Mouse (Mus musculus): ENCODE results near the gene Nr3c2. TPM values are rescaled to one million over a fixed set of nuclear protein-coding genes. Genes with fewer than 3 reads are reported as not detected.

Nr3c2 gene
- polyA plus RNA-seq, 1 experiment from 2014 or later = 1.6 TPM

DNA sequence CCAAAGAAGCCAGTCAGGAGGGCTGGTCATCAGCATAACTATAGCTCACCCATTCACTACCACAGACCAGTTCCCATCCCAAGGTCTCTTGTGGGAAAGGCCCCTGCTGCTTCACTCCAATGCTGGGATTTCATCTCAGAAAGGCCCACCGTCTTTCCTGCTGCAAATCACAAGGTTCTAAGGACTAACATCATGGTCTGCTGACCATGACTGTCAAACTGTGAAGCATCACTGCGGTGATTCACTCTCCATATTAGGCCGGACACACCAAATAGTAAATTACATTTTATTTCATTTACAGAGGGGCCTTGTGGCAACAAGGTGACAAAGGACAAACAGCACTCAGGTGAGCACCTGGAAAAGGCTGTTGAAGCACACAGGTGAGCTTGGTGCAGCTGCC is 350.9 kb downstream of the Nr3c2 start:
- peaks cover 43% of the 10 kb centered on the region for H3K36me3 ChIP-seq
- WGBS = 84% methylated on average over 3 of the region's 3 CpGs

DNA sequence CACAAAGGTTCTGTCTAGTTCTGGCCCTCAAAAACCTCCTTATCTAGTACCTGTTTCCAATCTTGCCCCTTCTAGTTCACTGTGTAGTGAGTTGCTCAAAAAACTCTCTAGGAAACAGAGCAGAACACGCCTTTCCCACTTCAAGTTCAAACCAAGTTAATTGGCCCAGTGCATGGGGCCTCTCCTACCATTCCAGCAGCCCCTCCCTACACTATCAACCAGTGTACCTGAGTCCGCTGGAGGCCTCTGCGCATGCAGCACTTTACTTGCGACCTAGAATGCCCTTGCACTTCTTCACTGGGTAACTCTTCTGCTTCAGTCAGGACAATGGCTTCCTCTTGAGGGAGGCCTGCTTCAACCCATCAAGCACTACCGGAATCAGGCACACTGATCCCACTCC is 351.9 kb downstream of the Nr3c2 start:
- no peak for ATAC-seq (ENCODE audit: insufficient number of reproducible peaks, low FRiP score)
- Histone ChIP-seq H3K36me3 (peaks cover 43% of the 10 kb centered on the region), H3K27ac (ENCODE audit: poor library complexity, severe bottlenecking) (no peak overlapping the region), H3K27me3 (replicated peaks) (no peaks in the 10 kb centered on the region), H3K4me1 (replicated peaks) (no peaks in the 10 kb centered on the region), H3K4me2 (no peak overlapping the region), H3K4me3 (no peak overlapping the region), H3K9ac (no peak overlapping the region), H3K9me3 (replicated peaks) (no peaks in the 10 kb centered on the region)
- WGBS = 88% methylated on average over 5 of the region's 5 CpGs

More for the DNA sequence above, 350.9 kb downstream of the Nr3c2 start:
- Histone ChIP-seq H3K4me1 (replicated peaks) (no peaks in the 10 kb centered on the region), H3K27me3 (replicated peaks) (no peaks in the 10 kb centered on the region), H3K4me2 (no peak overlapping the region), H3K9me3 (replicated peaks) (no peaks in the 10 kb centered on the region), H3K27ac (ENCODE audit: poor library complexity, severe bottlenecking) (no peak overlapping the region), H3K4me3 (no peak overlapping the region), H3K9ac (no peak overlapping the region)
- ATAC-seq (ENCODE audit: insufficient number of reproducible peaks, low FRiP score) = no peak

DNA sequence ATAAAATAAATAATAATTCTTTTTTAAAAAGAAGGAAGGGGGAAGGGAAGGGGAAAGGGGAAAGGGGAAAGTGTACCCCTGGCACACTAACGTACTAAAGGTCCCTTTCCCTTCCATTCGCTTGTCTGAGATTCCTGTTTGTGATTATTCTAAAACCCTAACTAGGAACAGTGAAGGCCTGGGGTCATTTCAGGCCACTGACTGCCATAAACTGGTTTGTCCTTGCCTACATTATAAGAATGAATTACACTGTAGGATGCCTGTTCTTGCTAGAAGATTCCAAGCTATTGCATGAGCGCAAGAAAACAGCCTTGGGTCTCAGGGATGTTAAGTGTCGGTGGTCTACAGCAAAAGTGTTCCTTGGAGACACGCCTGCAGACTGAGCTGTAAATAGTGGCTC is 355.2 kb downstream of the Nr3c2 start:
- H3K36me3 ChIP-seq = peaks cover 47% of the 10 kb centered on the region
- 80% methylated on average over 5 of the region's 5 CpGs for WGBS
- H3K4me3 ChIP-seq = no peak overlapping the region
- no peak for ATAC-seq (ENCODE audit: insufficient number of reproducible peaks, low FRiP score)
- no peaks in the 10 kb centered on the region for H3K9me3 ChIP-seq (replicated peaks)
- no peak overlapping the region for H3K4me2 ChIP-seq
- no peaks in the 10 kb centered on the region for H3K27me3 ChIP-seq (replicated peaks)
- H3K27ac ChIP-seq (ENCODE audit: poor library complexity, severe bottlenecking) = no peak overlapping the region
- H3K4me1 ChIP-seq (replicated peaks) = no peaks in the 10 kb centered on the region
- no peak overlapping the region for H3K9ac ChIP-seq

DNA sequence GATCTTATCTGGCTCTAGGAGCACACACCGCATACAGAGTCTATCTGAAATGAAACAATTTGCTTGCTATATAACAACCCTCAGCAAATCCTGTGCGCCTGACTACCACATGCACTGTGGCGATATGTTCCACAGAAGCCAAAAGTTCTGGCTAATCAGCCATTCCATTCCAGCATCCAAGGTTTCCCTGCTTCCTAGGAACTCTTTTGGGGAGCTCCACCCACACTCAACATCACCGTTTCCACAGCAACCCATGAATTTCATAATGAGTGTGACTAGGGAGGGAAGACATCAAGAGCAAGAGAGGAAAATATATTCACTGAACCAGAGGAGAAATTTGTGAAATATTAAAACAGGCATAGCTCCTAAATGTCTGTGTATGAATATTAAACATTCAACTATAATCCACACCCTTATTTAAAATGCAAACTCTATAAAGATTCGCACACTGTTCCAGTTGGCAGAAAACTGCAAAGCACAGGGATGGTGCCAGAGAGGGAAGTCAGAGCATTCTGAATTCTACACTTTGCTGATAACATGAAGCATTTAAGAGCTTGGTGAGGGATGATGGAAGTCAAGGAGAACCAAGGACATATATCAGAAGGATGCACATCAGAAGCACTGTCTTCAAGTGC is 357.3 kb downstream of the Nr3c2 start:
- ATAC-seq (ENCODE audit: insufficient number of reproducible peaks, low FRiP score) = no peak
- WGBS = 89% methylated on average over 5 of the region's 5 CpGs
- Histone ChIP-seq H3K4me3 (no peak overlapping the region), H3K4me1 (replicated peaks) (no peaks in the 10 kb centered on the region), H3K9ac (no peak overlapping the region), H3K36me3 (peaks cover 36% of the 10 kb centered on the region), H3K9me3 (replicated peaks) (no peaks in the 10 kb centered on the region), H3K27ac (ENCODE audit: poor library complexity, severe bottlenecking) (no peak overlapping the region), H3K4me2 (no peak overlapping the region), H3K27me3 (replicated peaks) (no peaks in the 10 kb centered on the region)

DNA sequence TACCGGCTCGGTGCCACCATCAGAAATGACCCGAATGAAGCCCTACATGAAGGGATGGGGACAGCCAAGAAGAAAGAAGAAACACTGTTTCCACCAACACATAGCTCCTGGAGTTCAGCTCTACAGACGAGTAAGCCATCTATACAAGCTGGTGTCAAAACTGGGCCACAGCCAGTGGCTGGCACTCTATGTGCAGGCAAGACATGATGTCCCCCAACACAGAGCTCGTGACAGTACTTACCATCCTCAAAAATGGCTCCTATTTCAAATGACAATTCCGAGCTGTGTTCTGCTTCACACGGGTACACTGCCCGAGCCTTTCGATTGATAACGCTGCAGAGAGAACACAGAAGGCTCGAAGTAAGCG is 357.8 kb downstream of the Nr3c2 start:
- H3K4me3 ChIP-seq = no peak overlapping the region
- H3K4me2 ChIP-seq = no peak overlapping the region
- no peaks in the 10 kb centered on the region for H3K9me3 ChIP-seq (replicated peaks)
- no peaks in the 10 kb centered on the region for H3K4me1 ChIP-seq (replicated peaks)
- H3K27me3 ChIP-seq (replicated peaks) = no peaks in the 10 kb centered on the region
- no peak overlapping the region for H3K9ac ChIP-seq
- H3K27ac ChIP-seq (ENCODE audit: poor library complexity, severe bottlenecking) = no peak overlapping the region
- no peak for ATAC-seq (ENCODE audit: insufficient number of reproducible peaks, low FRiP score)
- H3K36me3 ChIP-seq = peaks cover 36% of the 10 kb centered on the region
- 84% methylated on average over 12 of the region's 12 CpGs for WGBS

DNA sequence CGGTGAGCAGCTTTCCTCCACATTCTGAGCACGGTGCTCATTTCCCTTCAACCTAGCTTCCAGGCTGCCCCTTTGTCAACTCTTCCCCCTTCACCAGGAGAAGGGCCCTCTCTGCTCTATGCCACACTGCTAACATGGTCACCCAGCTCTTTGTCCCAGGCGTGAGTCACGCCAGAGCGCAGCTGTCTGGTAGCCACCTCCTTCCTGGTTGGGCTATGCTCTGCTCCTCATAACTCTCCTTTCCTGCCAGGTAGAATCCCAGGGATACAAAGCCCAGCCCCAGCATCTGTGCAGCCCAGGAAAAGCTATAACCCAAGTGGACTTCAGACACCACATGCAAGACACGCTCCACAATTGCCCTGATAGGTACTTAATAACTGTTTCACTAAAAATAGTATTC is 362.0 kb downstream of the Nr3c2 start:
- Histone ChIP-seq H3K27me3 (replicated peaks) (no peaks in the 10 kb centered on the region), H3K4me1 (replicated peaks) (no peaks in the 10 kb centered on the region), H3K27ac (ENCODE audit: poor library complexity, severe bottlenecking) (no peak overlapping the region), H3K9ac (no peak overlapping the region), H3K36me3 (peaks cover 37% of the 10 kb centered on the region), H3K9me3 (replicated peaks) (no peaks in the 10 kb centered on the region), H3K4me3 (no peak overlapping the region), H3K4me2 (no peak overlapping the region)
- ATAC-seq (ENCODE audit: insufficient number of reproducible peaks, low FRiP score) = no peak
- WGBS = 88% methylated on average over 6 of the region's 6 CpGs

DNA sequence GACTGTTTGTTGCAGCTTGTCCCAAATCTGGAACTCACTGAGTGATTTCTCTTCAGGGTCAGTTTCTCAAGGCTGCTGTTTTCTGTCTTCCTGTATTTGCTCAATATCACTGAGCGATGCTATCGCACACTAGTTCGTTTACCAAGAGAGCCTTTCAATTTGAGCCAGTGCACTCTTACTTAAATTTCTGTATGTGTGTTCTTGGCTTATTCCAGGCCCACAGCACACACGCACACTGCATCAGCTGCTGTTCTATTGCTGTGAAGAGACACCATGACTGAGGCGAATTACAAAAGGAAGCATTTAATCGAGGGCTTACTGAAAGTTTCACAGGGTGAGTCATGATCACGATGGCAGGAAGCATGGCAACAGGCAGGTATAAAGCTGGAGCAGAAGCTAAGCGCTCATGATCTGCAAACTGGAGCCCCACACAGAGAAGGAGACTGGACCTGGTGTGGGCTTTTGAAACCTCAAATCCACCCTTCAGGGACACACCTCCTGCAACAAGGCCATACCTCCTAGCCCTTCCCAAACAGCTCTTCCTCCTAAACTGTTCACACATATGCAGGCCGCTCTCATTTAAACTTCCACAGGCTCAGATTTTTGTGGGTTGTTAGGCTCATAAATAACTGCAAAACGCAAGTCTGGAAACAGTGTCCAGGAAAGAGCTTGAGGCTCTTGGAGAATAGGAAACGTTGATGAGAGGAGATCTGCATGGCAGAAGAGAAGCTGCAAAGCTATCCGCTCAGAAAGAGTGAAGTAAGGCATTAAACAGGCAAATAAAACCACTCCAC is 363.2 kb downstream of the Nr3c2 start:
- H3K9ac ChIP-seq = no peak overlapping the region
- H3K36me3 ChIP-seq = peaks cover 31% of the 10 kb centered on the region
- H3K27me3 ChIP-seq (replicated peaks) = no peaks in the 10 kb centered on the region
- no peaks in the 10 kb centered on the region for H3K4me1 ChIP-seq (replicated peaks)
- no peak for ATAC-seq (ENCODE audit: insufficient number of reproducible peaks, low FRiP score)
- no peak overlapping the region for H3K27ac ChIP-seq (ENCODE audit: poor library complexity, severe bottlenecking)
- WGBS = 82% methylated on average over 12 of the region's 12 CpGs
- H3K4me3 ChIP-seq = no peak overlapping the region
- H3K4me2 ChIP-seq = no peak overlapping the region
- no peaks in the 10 kb centered on the region for H3K9me3 ChIP-seq (replicated peaks)

DNA sequence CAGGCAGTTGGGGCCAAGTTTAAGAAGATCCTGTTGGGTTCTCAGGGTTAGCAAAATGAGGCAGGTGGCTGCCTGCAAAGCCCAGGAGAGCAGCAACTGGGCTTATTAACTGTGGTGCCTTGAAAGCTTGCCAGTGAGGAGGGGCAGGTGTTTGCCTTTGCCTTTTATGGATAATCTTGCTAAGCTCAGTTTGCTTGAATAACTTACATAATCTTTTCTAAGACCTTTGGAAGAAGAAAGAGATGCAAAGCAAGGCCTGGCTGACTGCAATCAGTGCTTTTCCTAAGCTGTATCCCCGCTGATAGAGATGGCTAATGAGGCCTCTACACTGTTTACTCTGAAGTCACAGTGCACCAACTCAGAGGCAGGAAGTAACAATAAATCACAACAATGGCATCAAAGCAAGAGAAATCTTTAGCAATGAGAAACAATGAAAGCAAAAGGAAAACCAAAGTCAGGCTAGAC is 368.7 kb downstream of the Nr3c2 start:
- Histone ChIP-seq H3K9ac (no peak overlapping the region), H3K4me3 (no peak overlapping the region), H3K27me3 (replicated peaks) (no peaks in the 10 kb centered on the region), H3K9me3 (replicated peaks) (peaks cover 3% of the 10 kb centered on the region; the same call in 1 of the 2 replicates), H3K36me3 (peaks cover 36% of the 10 kb centered on the region), H3K4me2 (no peak overlapping the region), H3K27ac (ENCODE audit: poor library complexity, severe bottlenecking) (no peak overlapping the region), H3K4me1 (replicated peaks) (no peaks in the 10 kb centered on the region)
- ATAC-seq (ENCODE audit: insufficient number of reproducible peaks, low FRiP score) = no peak
- 74% methylated on average over 1 of the region's 1 CpGs for WGBS

DNA sequence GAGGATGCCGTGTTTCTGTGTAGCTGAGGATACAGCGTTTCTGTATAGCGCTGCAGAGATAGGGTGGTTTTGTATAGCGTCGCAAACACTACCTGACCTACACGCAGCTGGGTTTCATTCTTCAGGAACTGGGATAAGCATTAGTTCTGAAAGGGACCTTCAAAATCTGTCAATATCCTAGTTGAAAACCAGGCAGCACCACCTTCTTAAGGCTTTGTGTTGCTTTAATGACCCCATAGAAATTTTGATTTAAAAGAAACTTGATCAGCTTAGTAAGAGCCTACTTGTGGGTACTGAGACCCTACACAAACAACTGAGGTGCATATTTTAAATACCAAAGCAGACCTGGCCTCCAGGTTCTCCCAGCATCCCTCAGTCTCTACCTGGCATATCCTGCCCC is 372.9 kb downstream of the Nr3c2 start:
- Histone ChIP-seq H3K27ac (ENCODE audit: poor library complexity, severe bottlenecking) (no peak overlapping the region), H3K27me3 (replicated peaks) (no peaks in the 10 kb centered on the region), H3K9me3 (replicated peaks) (peaks cover 3% of the 10 kb centered on the region; the same call in 1 of the 2 replicates), H3K9ac (no peak overlapping the region), H3K36me3 (peaks cover 35% of the 10 kb centered on the region), H3K4me1 (replicated peaks) (0 out of 2 replicates have a peak, but pooled peaks cover 5% of the 10 kb centered on the region), H3K4me3 (no peak overlapping the region), H3K4me2 (no peak overlapping the region)
- no peak for ATAC-seq (ENCODE audit: insufficient number of reproducible peaks, low FRiP score)
- WGBS = 87% methylated on average over 6 of the region's 6 CpGs

DNA sequence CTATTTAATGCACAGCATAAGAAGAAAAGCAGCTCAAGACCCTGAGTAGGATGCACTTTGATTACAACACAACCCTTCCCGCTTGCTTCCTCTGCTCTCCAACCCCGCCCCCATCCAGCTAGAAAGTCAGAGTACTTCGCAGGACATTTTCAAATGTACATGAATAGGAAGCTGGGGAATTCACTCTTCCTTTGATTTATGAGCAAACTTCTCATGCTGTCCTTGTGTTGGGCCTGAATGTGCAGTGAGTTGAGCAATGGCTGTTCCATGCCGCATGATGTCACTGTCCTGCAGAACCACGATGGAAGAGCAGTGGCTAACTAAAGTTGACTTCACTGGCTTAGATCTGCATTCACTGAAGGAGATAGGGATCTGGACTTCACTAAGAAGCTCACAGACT is 376.3 kb downstream of the Nr3c2 start:
- H3K27me3 ChIP-seq (replicated peaks) = no peaks in the 10 kb centered on the region
- 84% methylated on average over 5 of the region's 5 CpGs for WGBS
- peaks cover 16% of the 10 kb centered on the region for H3K36me3 ChIP-seq
- no peak overlapping the region for H3K9ac ChIP-seq
- no peaks in the 10 kb centered on the region for H3K9me3 ChIP-seq (replicated peaks)
- 0 out of 2 replicates have a peak, but pooled peaks cover 8% of the 10 kb centered on the region for H3K4me1 ChIP-seq (replicated peaks)
- ATAC-seq (ENCODE audit: insufficient number of reproducible peaks, low FRiP score) = no peak
- no peak overlapping the region for H3K27ac ChIP-seq (ENCODE audit: poor library complexity, severe bottlenecking)
- H3K4me3 ChIP-seq = no peak overlapping the region
- no peak overlapping the region for H3K4me2 ChIP-seq

DNA sequence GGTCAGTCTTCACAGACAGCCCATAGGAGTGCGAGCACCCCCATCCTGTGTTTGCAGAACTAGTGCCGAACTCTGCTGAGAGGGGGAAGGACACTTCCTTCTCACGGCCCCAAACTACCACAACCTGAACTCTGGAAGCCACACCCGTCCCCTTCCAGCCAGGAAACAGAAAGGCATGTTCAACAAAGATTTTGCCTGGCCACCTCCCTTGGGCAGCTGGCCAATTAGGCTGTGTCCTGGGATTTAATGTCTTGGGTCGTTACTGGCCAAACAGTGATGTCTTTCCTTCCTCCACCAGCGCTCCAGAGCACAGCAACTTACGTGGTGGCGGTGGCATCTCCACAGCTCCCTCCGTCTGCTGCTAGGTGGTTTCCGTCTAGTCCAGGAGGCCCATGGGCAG is 377.6 kb downstream of the Nr3c2 start:
- no peak overlapping the region for H3K27ac ChIP-seq (ENCODE audit: poor library complexity, severe bottlenecking)
- H3K27me3 ChIP-seq (replicated peaks) = no peaks in the 10 kb centered on the region
- H3K4me3 ChIP-seq = no peak overlapping the region
- no peaks in the 10 kb centered on the region for H3K9me3 ChIP-seq (replicated peaks)
- no peak for ATAC-seq (ENCODE audit: insufficient number of reproducible peaks, low FRiP score)
- WGBS = 76% methylated on average over 10 of the region's 10 CpGs
- H3K36me3 ChIP-seq = peaks cover 7% of the 10 kb centered on the region; the same call in 1 of the 2 replicates
- no peak overlapping the region for H3K9ac ChIP-seq
- 0 out of 2 replicates have a peak, but pooled peaks cover 8% of the 10 kb centered on the region for H3K4me1 ChIP-seq (replicated peaks)
- H3K4me2 ChIP-seq = no peak overlapping the region
